Mouse (Mus musculus) bone marrow macrophage, adult 2 months (primary cell): ENCODE results near the gene Mxd1.

Experiments used
- CTCF ChIP-seq: IDR thresholded peaks from 2 replicates; pipeline ENCODE4 v1.5.1; 2012; ENCODE audit warnings: low read depth, mild to moderate bottlenecking, low read length, moderate library complexity
- POLR2A ChIP-seq: IDR thresholded peaks from 2 replicates; pipeline ENCODE4 v1.6.1; 2012; ENCODE audit warnings: mild to moderate bottlenecking, low read depth, low read length, borderline replicate concordance

DNA sequence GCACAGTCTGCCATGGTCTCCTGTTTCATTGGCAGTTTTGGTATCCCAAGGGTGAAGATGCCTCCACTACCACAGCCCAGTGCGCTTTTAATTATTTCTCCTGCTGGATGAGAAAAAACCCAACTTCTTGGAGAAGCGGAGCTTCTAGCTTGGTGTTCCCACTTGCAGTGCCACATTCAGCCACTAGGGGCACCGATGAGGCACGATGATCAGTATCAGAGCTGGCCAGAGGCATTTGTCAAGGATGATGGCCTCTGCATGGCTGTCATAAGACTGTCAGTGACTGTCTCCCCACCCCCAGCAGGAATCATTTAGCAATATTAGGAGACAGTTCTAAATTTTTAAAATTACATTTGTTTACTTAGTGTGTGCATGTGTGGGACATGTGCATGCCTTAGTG is 69.8 kb downstream of the Mxd1 start:
- TF ChIP-seq POLR2A: no peak
- TF ChIP-seq CTCF: peak; percentile 81
